Mouse (Mus musculus) stomach, adult 2 months (tissue): ENCODE results near the gene Meis2. TPM values are rescaled to one million over a fixed set of nuclear protein-coding genes. Genes with fewer than 3 reads are reported as not detected.

Source experiments
- polyA plus RNA-seq: library from polyadenylated mRNA; depleted of rRNA; stranded (reverse); fragments of >200 nt; gene quantifications from 2 replicates; pipeline ENCODE4 v1.2.3, GENCODE M21; 2012; rRNA removed

Meis2 gene
- 13.6 and 16.7 TPM in 2 replicates for polyA plus RNA-seq

DNA sequence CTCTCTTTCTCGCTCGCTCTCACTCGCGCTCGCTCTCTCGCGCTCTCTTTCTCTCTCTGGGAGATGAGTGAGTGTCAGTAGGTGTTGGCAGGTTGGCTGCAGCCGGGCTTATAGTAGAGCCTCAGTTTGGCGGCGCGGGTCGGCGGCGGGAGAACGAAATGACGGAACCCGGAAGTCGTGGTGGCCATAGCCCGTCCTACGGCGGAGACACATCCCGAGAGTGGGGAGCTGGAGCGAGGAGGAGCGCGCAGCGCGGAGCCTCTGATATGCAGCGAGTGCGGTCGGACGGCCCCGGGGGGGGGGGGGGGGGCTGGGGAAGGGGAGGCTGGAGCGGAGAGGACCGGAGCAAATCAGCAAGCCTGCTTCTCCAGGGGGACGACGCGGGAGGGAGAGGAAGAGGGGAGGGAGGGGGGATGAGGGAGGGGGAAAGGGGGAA, at the start of gene Meis2:
Gene Meis2 (minus strand): TSS at position 270 of the 436 bp plus-strand sequence.

